Mouse (Mus musculus): ENCODE results near the gene Dip2b.

Gene Dip2b

DNA sequence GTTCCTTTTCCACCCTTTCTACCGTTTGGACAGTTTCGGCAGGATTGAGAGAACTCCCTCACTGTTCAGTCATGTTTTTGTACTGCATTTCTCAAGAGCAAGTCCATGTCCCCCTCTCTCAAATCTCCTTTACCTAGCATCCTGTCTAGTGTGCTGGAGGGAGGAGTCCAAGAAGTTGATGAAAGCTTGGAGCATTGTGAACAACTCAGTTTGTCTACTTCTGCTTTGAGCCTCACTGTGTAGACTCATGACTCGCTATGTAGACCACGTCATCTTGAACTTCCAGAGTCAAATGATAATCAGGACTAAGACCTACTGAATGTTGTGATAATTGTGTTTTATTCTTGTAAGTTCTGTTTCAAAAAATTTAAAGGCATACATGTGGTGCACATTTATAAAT lies 46.4 kb downstream of the Dip2b start:
- DNase-seq (ENCODE audit: low read depth) = peak; percentile 47

DNA sequence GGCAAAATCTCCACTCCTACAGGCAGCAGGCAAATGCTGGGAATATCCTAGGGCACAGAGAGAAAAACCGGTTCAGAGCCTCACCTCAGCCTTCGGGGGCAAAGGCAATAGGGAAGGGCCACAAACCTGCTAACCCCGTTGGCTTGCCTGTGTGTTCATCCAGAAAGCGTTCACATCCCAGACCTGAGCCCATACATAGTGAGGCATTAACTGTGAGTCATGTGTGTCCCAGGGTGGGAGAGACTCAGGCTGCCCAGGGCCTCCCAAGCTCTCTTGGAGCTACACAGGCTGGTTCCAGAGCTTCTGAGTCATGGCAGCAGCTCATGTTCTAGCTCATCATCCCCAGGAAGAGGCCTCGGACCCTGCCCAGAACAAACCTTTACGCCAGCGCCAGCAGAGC lies 49.6 kb downstream of the Dip2b start:
- DNase-seq (ENCODE audit: low read depth) = no peak

DNA sequence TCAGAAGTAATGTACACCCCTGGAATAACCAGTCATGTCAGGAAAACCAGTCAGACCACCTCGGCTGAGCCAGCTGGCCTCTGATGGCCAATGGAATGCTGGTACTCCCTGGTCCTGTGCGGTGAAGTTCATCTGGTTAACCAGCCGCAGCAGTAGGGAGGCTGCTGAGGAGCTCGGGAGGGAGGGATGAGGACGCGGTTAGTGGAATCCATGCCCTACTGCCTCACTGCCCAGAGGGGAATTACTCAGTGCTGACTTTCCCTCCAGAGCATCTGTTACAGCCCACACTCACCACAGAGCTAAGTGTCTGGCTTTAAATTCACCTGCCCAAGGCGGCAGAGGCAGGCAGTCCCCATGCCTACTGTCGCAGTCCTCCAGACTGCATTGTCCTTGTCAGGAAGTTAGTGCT lies 51.2 kb downstream of the Dip2b start:
- no peak for DNase-seq (ENCODE audit: low read depth)

DNA sequence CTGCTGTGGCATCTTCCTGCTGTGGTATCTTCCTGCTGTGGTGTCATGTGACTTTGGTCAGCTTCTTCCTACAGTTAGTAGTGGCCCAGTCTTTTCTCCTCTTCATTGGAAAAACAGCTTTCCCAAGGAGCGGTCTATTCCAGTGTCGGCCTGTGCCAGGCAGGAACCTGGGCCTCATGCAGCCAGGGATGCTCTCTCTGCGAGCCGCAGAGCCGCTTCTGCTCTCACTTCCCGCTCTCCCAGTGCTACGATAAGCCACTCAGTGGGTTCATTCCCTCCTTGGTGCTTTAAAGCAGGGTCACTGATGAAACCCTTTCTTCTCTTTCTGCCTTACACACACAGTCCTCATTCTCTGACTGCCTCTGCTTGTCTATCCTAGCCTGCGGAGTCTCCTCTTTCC lies 53.4 kb downstream of the Dip2b start:
- DNase-seq (ENCODE audit: low read depth) = no peak

DNA sequence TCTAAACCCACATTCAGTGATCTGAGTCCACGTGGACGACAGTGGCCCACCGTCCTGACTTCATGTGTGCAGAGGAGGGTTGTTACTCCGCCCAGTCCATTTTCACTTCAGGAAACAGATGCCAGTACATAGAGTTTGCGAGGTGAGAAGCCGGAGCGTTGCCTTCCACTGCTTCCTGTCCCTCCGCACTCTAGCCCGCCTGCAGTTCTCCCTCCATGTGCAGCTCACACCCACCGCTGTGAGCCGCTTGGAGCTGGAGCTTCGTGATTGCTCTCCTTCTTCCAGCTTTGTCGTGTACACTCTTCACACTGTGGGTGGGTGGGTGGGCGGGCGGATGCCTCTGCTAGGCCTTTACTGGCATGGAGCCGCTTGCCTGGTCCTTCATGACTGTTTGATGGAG lies 53.8 kb downstream of the Dip2b start:
- DNase-seq (ENCODE audit: low read depth) = no peak

- no peak for DNase-seq (ENCODE audit: low read depth)
Observed at GRCm38 (mm10) chr15:100096587-100097428, 58.3 kb downstream of the Dip2b start.

DNA sequence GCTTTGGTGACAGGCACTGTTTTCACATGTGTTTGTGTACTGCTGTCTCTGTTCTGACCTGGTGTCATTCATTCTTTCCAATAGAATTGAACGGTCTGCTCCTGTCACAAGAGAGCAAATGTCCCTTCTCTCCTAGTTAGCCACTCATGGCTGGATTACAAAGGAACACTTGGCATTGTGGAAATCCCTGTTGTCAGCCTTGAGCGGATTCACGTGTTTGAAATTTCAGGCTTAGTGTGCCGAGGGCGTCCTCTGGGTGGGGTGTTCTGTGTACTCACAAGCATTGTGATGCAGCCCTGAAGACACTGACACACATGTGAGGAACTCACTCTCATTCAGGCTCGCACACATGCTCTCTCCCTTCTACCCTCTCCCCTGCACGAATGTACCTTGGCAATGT lies 61.9 kb downstream of the Dip2b start:
- DNase-seq (ENCODE audit: low read depth) = no peak

GRCm38 (mm10) chr15:100101206-100101605 lies 62.7 kb downstream of the Dip2b start:
- DNase-seq (ENCODE audit: low read depth) = no peak

DNA sequence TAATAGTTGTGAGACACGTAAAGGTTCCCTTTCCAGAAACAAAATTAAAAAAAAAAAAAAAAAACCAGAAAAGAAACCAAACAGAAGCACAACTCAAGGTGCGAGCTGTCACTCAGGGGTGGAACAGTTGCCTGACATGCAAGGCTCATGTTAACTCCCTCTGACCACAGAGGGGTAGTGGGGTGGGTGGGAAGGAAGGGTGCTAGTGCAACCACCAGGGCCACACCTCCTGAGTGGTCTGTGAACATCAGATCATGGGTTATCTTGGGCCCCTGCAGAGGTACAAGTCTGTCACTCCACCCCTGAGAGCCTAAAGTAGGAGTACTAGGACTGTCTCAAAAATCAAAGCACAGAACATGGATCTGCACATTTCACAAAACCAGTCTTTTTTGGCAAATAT lies 65.7 kb downstream of the Dip2b start:
- DNase-seq (ENCODE audit: low read depth) = no peak

DNA sequence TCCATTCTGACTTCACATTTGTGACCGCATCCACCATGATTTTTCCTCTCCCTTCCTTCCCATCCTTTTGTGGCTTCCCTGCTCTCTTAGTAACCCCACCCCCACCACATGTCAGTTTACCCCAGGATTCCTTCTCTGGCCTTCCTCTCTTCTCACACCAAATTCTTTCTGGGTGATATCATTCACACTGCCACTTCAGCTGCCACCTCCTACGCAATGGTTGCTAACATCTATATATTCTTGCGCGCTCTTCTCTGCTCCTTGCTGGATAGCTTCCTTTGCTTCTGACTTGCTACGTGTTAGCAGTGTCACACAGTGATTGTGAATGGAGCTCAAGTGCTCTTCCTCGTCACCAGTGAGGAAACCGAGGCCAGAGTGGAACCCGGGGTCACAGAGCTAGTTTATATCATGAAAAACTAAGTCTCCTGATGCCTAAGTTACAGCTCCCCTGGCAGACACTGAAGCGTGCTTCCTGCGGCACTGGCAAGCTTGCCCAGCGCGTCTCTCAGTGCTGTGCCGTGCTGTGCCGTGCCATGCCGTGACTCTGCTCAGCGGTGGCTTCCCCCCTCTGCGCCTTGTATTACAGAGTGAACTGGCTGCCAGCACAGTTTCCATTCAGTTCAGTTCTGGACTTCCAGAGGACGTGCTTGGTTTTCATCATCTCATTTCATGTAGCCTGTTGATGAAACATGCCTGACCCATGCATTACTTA lies 69.8 kb downstream of the Dip2b start:
- DNase-seq (ENCODE audit: low read depth) = no peak

- DNase-seq (ENCODE audit: low read depth) = no peak
Observed at GRCm38 (mm10) chr15:100109916-100110315, 71.5 kb downstream of the Dip2b start.

DNA sequence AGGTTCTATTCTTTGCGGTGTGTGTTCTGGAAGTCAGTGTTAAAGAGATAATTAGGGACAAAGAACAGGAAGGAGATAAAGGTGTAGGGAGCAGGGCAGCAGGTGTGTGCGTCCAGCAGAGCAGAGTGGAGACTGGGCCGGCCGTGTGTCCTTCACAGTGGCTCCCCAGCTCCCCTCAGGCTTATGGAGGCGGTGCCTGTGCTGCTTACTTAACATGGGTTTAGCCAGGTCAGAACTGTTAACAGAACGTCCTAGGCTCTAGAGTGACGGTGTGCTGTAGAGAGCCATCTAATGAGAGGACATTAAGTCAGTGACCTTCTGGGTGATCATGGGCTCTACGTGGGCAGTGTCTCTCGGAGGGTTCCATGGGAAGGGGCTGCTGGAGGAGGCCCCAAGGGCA lies 73.4 kb downstream of the Dip2b start:
- no peak for DNase-seq (ENCODE audit: low read depth)

DNA sequence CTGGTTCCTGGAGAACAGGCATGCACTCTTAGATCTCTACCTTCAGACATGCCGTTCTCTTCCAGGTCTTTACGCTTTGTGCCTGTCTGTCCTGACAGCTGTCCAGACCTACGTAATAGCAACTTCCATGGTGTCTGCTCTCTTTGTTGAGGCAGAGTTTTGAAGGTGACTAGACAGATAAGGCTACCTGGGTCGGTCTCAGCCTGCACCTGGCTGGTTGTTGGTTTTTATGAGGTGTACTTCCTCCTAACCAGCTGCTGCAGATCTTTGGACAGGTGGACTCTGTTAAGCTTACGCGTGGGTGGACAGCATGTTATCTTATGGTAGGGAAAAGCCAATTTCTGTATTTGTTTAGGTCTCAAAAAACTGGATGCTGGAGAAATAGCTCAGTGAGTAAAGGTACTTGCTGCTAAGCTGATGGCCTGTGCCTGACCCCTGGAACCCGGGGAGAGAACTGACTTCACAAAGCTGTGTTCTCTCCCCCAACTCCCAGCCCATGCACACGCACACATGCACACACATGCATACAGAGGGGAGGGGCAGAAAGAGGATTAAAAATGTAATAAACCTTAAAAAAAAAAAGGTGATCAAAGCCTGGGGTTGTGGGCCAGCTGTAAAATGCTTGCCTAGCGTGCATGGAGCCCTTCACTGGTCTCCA lies 74.0 kb downstream of the Dip2b start:
- DNase-seq (ENCODE audit: low read depth) = no peak

DNA sequence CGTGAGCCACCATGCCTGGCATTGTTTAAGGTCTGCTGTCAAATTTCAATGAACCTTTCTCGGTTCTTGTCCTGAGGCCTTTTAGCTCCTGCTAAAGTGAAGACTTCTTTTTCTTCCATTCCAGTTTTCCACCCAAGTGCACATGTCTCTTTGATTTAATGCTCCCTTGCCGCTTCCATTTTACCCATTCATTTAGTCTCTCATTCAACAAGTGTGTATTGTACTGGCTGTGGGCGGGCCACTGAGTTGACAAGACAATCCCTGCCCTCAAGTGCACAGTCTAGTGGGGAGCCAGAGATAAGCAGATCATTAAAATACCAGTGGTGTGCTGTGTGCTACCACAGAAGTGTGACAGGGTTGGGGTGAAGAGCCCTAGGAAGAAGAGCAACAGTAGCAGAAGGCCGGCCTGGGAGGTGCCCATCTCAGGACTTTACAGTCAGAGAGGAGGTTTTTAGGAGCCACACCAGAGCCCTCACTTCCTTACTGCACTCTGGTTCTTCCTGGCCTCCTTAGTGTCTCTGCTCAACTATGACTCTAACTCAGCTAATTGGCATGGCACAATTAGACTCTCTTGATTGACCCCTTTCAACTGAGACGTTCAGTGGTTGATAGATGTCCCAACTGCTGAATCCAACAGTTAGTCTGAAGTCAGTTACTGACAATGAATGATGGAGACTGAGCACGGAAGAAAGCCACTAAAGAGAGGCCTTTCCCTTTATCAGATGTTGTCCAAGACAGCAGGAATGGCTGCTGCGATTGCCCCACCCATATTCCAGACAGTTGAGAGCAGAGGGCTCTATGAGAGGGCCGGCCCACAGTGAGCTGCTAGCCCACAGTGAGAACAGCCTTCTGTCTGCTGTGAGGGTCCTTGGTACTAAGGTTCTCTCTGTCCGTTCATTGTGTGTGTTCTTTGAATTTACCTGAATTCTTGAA lies 75.1 kb downstream of the Dip2b start:
- no peak for DNase-seq (ENCODE audit: low read depth)

DNA sequence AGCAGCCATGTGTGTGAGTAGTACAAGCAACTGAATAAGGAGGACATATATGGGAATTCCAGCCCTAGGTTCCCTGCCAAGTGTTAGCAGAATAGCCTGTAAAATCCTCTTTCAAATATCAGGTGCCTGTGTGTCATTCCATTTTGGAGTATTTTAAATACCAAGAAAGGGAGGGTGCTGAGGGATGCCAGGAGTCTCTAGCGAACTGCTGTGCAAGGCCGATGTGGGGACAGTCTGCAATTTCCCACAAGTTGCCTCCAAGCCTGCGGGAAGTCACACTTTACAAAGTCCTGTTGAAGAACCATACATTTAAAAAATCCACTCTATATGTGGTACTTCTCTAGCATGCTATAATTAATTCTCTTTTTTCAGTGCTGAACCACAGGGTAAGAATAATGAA lies 77.0 kb downstream of the Dip2b start:
- DNase-seq (ENCODE audit: low read depth) = no peak

DNA sequence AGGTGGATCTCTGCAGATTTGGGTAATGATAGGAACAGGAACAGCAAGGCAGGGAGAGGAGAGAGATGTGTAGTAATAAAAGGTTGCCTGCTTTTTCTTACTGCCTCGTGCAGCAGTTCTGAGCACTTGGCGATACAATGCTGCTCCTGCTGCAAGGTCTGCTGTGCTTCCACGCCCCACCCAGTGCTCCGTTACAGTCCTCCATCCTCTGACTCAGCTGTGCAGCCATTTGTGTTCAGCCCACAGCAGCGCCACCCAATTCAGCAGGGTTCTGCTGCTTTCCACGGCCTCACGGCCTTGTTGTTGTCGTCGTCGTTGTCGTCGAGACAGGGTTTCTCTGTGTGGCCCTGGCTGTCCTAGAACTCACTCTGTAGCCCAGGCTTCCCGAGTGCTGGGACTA lies 77.9 kb downstream of the Dip2b start:
- DNase-seq (ENCODE audit: low read depth) = no peak

DNA sequence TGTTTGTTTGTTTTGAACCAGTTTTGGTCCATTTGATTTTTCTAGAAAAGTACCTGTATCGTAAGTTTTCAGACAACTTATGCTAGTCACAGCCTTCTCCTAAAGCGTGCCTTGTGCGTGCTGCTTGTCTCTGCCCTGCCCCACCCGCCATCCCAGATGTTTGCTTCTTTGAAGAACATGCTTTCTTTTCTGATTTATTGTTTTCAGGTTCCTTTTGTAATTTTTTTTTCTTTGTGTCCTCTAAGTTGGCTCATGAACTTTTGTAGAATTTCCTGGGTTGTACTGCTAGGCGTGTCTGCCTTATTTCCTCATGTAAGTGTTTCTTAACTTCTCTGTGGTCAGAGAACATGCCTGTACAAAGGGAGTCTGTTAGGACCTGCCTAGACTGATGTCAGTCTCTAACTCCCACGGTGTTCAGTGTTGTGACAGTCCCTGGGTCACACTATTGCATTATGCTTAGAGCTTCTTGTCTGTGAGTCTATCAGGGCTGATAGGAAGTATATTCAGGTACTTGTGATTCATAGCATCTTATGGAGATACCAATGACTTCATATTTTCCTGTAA lies 80.8 kb downstream of the Dip2b start:
- peak; percentile 80 for DNase-seq (ENCODE audit: low read depth)

DNA sequence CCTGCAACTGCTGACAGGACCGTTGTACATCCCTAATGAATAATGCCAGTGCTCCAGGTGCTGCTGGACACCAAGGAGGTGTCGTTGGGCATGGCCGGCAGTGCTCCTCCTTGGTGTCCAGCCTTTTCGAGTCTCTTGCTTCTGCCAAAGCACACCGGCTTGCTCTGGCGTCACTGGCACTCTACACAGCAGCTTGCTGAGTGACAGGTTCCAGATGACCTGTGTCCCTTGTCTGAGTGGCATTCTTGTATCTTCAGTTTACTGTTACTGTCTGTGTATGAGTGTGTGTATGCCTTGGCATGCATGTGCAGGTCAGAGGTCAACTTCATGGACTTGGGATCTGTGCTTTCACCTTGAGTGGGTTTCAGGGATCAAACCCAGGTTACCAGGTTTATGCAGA lies 83.0 kb downstream of the Dip2b start:
- DNase-seq (ENCODE audit: low read depth) = no peak

DNA sequence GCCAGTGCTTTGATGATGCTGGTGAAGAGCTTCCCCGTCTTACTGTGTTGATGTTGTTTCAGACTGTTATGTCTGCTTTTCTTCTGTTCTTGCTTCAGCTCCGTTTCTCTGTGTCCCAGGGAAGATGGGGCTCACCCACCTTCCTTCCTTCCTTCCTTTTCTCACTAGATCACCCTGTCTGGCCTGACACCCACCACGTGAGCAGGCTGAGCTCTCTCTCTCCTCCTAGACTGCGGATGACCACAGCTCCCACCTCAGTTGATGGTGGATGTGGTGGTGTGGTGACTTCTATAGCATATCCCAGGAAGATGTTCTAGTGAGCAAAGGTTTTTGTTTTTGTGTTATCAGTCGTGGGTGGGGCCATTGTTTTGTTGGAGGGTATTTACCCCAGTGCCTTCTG lies 85.4 kb downstream of the Dip2b start:
- DNase-seq (ENCODE audit: low read depth) = peak; percentile 40

DNA sequence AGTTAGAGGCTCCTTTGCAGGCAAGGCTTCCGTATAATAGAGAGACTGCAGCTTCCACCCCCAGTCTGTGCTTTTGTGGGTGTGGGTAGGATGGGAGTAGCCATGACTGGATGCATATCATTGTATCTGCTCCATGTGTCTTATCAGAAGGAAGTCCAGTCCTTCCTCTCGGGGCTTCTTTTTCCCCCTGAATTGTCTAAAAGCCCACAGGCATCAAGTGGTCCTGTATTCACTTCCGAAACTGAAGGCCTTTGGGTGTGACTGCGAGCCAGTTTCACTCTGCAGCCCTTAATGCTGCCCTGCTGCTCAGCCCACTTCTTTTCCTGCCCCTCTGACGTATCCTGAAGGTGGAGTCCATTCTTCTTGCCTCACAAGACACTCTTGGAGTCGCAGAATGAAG lies 86.8 kb downstream of the Dip2b start:
- DNase-seq (ENCODE audit: low read depth) = peak; percentile 92

DNA sequence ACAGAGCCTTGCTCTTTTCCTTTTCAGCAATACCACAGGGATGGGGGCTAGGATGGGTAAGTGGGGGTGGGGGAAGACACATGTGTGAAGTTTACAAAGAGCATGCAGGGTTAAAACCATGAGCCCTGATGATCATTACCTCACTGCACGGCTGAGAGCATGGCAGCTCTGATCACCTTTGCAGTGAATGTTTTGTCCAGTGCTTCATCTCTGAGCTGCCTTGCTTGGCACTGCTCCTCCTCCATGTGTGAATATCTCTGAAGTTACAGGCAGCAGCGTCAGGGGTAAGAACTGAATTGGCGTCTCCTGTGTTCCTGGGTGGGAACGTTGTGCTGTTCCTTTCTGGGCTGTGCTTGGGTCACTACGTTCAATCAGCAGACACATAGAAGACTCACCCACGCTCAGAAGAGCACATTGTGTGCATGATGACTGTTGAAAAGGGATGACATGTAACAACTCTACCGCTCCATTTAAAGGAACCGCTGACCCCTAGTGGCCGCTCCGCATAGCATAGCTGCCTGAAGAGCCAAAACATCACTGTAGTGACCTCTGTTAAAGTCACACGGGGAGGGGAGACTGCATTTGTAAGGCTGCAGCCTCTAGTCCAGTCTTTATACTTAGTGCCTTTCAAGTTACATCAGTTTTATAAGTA lies 88.1 kb downstream of the Dip2b start:
- DNase-seq (ENCODE audit: low read depth) = peak; percentile 87

Measured in 416B (cell line).